Mouse (Mus musculus): ENCODE results near the gene Lrrc63. TPM values are rescaled to one million over a fixed set of nuclear protein-coding genes. Genes with fewer than 3 reads are reported as not detected.

The Lrrc63 gene
- polyA plus RNA-seq, 1 experiment, result 0.03 TPM

Other genes with a start within 250 kb of the Lrrc63 start
- 23.0 and 27.0 TPM in 2 replicates for gene Lrch1, start 183.0 kb downstream of the Lrrc63 start, polyA plus RNA-seq (2012; rRNA removed)
- 1.7 TPM in 2 replicates for gene Rubcnl, start 114.9 kb downstream of the Lrrc63 start, polyA plus RNA-seq (2012; rRNA removed)
- gene Lcp1, start 220 bp upstream of the Lrrc63 start, polyA plus RNA-seq (2012; rRNA removed), result 21.2 and 29.9 TPM in 2 replicates
- 0.15 and 0.22 TPM in 2 replicates for gene Cpb2, start 111.4 kb upstream of the Lrrc63 start, polyA plus RNA-seq (2012; rRNA removed)
- gene Zc3h13, start 153.5 kb upstream of the Lrrc63 start, polyA plus RNA-seq (2012; rRNA removed), result 16.2 and 21.7 TPM in 2 replicates

Data from urinary bladder, adult 2 months (tissue).